Comparison of ENCODE assay signal across 8 mouse cellular contexts in genomic region chr10:126927101-126927961, GRCm38 (mm10). TPM values are rescaled to one million over a fixed set of nuclear protein-coding genes. Genes with fewer than 3 reads are reported as not detected.
A peak's percentile ranks its signal among the peaks of the same experiment; 100 is the strongest.
DNase-seq lines count a peak whose midpoint lies in the region; ATAC-seq lines count a peak whose summit lies in the region.

No protein-coding gene starts in this region.

- ATAC-seq in midbrain, embryonic 16.5 days, result no peak

- H3K27ac ChIP-seq in embryonic facial prominence, embryonic 10.5 days (replicated peaks), result peak overlapping the region; percentile 86
- H3K27ac ChIP-seq in midbrain, embryonic 16.5 days (ENCODE audit: low read length), result peak overlapping the region; percentile 50; the same call in 1 of the 2 replicates

- peak; percentile 44 for DNase-seq in urinary bladder, postnatal 14 days (ENCODE audit: low spot score)
- DNase-seq in urinary bladder, postnatal 10 days (ENCODE audit: low spot score), result no peak
- DNase-seq in embryonic facial prominence, embryonic 10.5 days (ENCODE audit: low spot score), result no peak
- peak; percentile 60 for DNase-seq in heart, postnatal 4 days
- peak; percentile 57 to 59 for DNase-seq in left cerebral cortex, postnatal 36 days (ENCODE audit: low spot score in 2 of 2)
- no peak for DNase-seq in layer of hippocampus, adult 9-10 months (ENCODE audit: low spot score)
- no peak for DNase-seq in T-cell, adult 2 months (ENCODE audit: low spot score)

- H3K9ac ChIP-seq in midbrain, embryonic 16.5 days (ENCODE audit: low read depth, low read length), result peak overlapping the region; percentile 76

- intact Hi-C loops in left cerebral cortex, postnatal 36 days (cut with DNase I), result no loop called here

- H3K9me3 ChIP-seq in embryonic facial prominence, embryonic 10.5 days, result no peaks in the 10 kb centered on the region
- no peaks in the 10 kb centered on the region for H3K9me3 ChIP-seq in midbrain, embryonic 16.5 days (replicated peaks; ENCODE audit: control insufficient read depth, low read length, poor library complexity, severe bottlenecking)

- 10% methylated on average over 11 of the region's 11 CpGs for WGBS in embryonic facial prominence, embryonic 10.5 days
- 13% methylated on average over 11 of the region's 11 CpGs for WGBS in midbrain, embryonic 16.5 days

- peaks cover 47% of the 10 kb centered on the region for H3K27me3 ChIP-seq in embryonic facial prominence, embryonic 10.5 days (replicated peaks; ENCODE audit: low read depth, poor library complexity, severe bottlenecking)
- H3K27me3 ChIP-seq in midbrain, embryonic 16.5 days (ENCODE audit: control insufficient read depth, insufficient read depth, low read depth, low read length), result no peaks in the 10 kb centered on the region

- H3K4me1 ChIP-seq in embryonic facial prominence, embryonic 10.5 days, result peaks cover 55% of the 10 kb centered on the region
- H3K4me1 ChIP-seq in midbrain, embryonic 16.5 days (ENCODE audit: control insufficient read depth, insufficient read depth, low read length), result peaks cover 26% of the 10 kb centered on the region

- H3K4me3 ChIP-seq in embryonic facial prominence, embryonic 10.5 days, result peak overlapping the region; percentile 71
- peak overlapping the region; percentile 59; the same call in 1 of the 2 replicates for H3K4me3 ChIP-seq in midbrain, embryonic 16.5 days (ENCODE audit: low read depth, low read length)

- H3K36me3 ChIP-seq in embryonic facial prominence, embryonic 10.5 days (replicated peaks), result no peaks in the 10 kb centered on the region
- H3K36me3 ChIP-seq in midbrain, embryonic 16.5 days (ENCODE audit: control insufficient read depth, insufficient read depth, low read length), result no peaks in the 10 kb centered on the region

- H3K4me2 ChIP-seq in midbrain, embryonic 16.5 days (ENCODE audit: low read length), result peak overlapping the region; percentile 93

RNA-seq across cellular contexts. Expression of gene Atp23, which starts 26.2 kb away (rescaled TPM):
- 20.0 and 22.6 TPM in 2 replicates for polyA plus RNA-seq in embryonic facial prominence, embryonic 10.5 days (2016; fragmentation: Nextera tagmentation; extraction: Ambion mirVana)
- 1 to 10 TPM; 3.7 to 3.9 TPM for total RNA-seq in heart, postnatal 4 days (2021)
- 1 to 10 TPM; 8.9 to 9.5 TPM for total RNA-seq in left cerebral cortex, postnatal 36 days (2021)
- polyA plus RNA-seq in midbrain, embryonic 16.5 days (2015; fragmentation: Nextera tagmentation; extraction: Ambion mirVana), result 13.4 and 15.6 TPM in 2 replicates

RNA-seq across cellular contexts. Expression of gene Ctdsp2, which starts 51.2 kb away (rescaled TPM):
- 46.2 and 49.3 TPM in 2 replicates for polyA plus RNA-seq in embryonic facial prominence, embryonic 10.5 days (2016; fragmentation: Nextera tagmentation; extraction: Ambion mirVana)
- 100 to 1,000 TPM; 132 to 136 TPM for total RNA-seq in heart, postnatal 4 days (2021)
- total RNA-seq in left cerebral cortex, postnatal 36 days (2021), result 10 to 100 TPM; 72.0 to 74.1 TPM
- 12.0 and 13.5 TPM in 2 replicates for polyA plus RNA-seq in midbrain, embryonic 16.5 days (2015; fragmentation: Nextera tagmentation; extraction: Ambion mirVana)

Comparison
In these comparisons a context has a peak if more than half of its experiments do, and no peak if none do; other contexts are left out.
1. DNase-seq: peak in urinary bladder, postnatal 14 days (single experiment), heart, postnatal 4 days (single experiment) and left cerebral cortex, postnatal 36 days (2 of 2); none in urinary bladder, postnatal 10 days (single experiment), embryonic facial prominence, embryonic 10.5 days (single experiment), layer of hippocampus, adult 9-10 months (single experiment) and T-cell, adult 2 months (single experiment).